Mouse (Mus musculus) hindbrain, embryonic 13.5 days (tissue): Measurements from ENCODE around the gene Vti1a. TPM values are rescaled to one million over a fixed set of nuclear protein-coding genes. Genes with fewer than 3 reads are reported as not detected.
A peak's percentile ranks its signal among the peaks of the same experiment; 100 is the strongest.

Experiments used
- ATAC-seq: fragments of 200-750 bp; cut with Nextera tagmentation; 2 replicates; pipeline ENCODE4 v1.8.0; 2017; ENCODE audit warnings: moderate TSS enrichment; ENCODE audit not compliant: low FRiP score
- H3K27ac ChIP-seq: fragments of 300-500 bp; sonication (generic); 2 replicates; pipeline ENCODE4 v1.5.1; 2015; ENCODE audit warnings: inconsistent platforms, mild to moderate bottlenecking, moderate library complexity
- H3K27me3 ChIP-seq: fragments of 300-500 bp; sonication (generic); 2 replicates; pipeline ENCODE4 v1.6.1; 2015; ENCODE audit warnings: mild to moderate bottlenecking, inconsistent platforms
- H3K36me3 ChIP-seq: fragments of 300-500 bp; sonication (generic); 2 replicates; pipeline ENCODE4 v1.6.1; 2015; ENCODE audit warnings: mild to moderate bottlenecking, inconsistent platforms
- H3K4me1 ChIP-seq: fragments of 300-500 bp; sonication (generic); replicated peaks from 2 replicates; pipeline ENCODE4 v1.6.1; 2015; ENCODE audit warnings: inconsistent platforms
- H3K4me2 ChIP-seq: fragments of 300-500 bp; sonication (generic); 2 replicates; pipeline ENCODE4 v1.6.1; 2015; ENCODE audit warnings: inconsistent platforms, mild to moderate bottlenecking, moderate library complexity
- H3K4me3 ChIP-seq: fragments of 300-500 bp; sonication (generic); 2 replicates; pipeline ENCODE4 v1.5.1; 2015; ENCODE audit warnings: mild to moderate bottlenecking, inconsistent platforms
- H3K9ac ChIP-seq: fragments of 300-500 bp; sonication (generic); 2 replicates; pipeline ENCODE4 v1.6.1; 2015; ENCODE audit warnings: mild to moderate bottlenecking, inconsistent platforms
- H3K9me3 ChIP-seq: fragments of 300-500 bp; sonication (generic); 2 replicates; pipeline ENCODE4 v1.6.1; 2016; ENCODE audit warnings: inconsistent platforms
- WGBS: fragments of 180-500 bp; shearing (Covaris S2); methylation state at CpG from one replicate; pipeline ENCODE4 v1.1.7; 2015; 5-methylcytosine and 5-hydroxymethylcytosine counted together
- polyA plus RNA-seq: library from polyadenylated mRNA; unstranded; fragments of >200 nt; fragmentation: Nextera tagmentation; extraction: Ambion mirVana; gene quantifications from 2 replicates; pipeline ENCODE4 v1.2.1, GENCODE M21; 2015

Gene Vti1a
- polyA plus RNA-seq, 1 experiment from 2014 or later, result 30.1 TPM

- Histone ChIP-seq H3K27ac (no peak overlapping the region), H3K9ac (no peak overlapping the region)
- 90% methylated on average over 3 of the region's 3 CpGs for WGBS
Measured at GRCm38 (mm10) chr19:55609806-55610205, 293.7 kb downstream of the Vti1a start.

GRCm38 (mm10) chr19:55615743-55616142 lies 299.6 kb downstream of the Vti1a start:
- Histone ChIP-seq H3K27me3 (peaks cover 27% of the 10 kb centered on the region; the same call in 1 of the 2 replicates), H3K4me2 (no peak overlapping the region), H3K4me1 (peaks cover 7% of the 10 kb centered on the region), H3K4me3 (no peak overlapping the region), H3K9me3 (no peaks in the 10 kb centered on the region), H3K36me3 (no peaks in the 10 kb centered on the region), H3K9ac (no peak overlapping the region), H3K27ac (no peak overlapping the region)
- ATAC-seq, result no peak
- WGBS, result 82% methylated on average over 5 of the region's 5 CpGs

More at GRCm38 (mm10) chr19:55609806-55610205, 293.7 kb downstream of the Vti1a start:
- H3K36me3 ChIP-seq, result no peaks in the 10 kb centered on the region
- H3K4me2 ChIP-seq, result no peak overlapping the region
- H3K4me3 ChIP-seq, result no peak overlapping the region
- no peaks in the 10 kb centered on the region; the same call in 1 of the 2 replicates for H3K4me1 ChIP-seq
- H3K9me3 ChIP-seq, result no peaks in the 10 kb centered on the region
- no peak for ATAC-seq
- H3K27me3 ChIP-seq, result peaks cover 19% of the 10 kb centered on the region; the same call in 1 of the 2 replicates

GRCm38 (mm10) chr19:55616276-55616675 lies 300.2 kb downstream of the Vti1a start:
- no peak for ATAC-seq
- peaks cover 13% of the 10 kb centered on the region for H3K4me1 ChIP-seq
- no peak overlapping the region for H3K4me2 ChIP-seq
- no peaks in the 10 kb centered on the region for H3K9me3 ChIP-seq
- peaks cover 32% of the 10 kb centered on the region for H3K27me3 ChIP-seq
- H3K9ac ChIP-seq, result no peak overlapping the region
- WGBS, result 90% methylated on average over 7 of the region's 7 CpGs
- no peaks in the 10 kb centered on the region for H3K36me3 ChIP-seq
- H3K4me3 ChIP-seq, result no peak overlapping the region
- no peak overlapping the region for H3K27ac ChIP-seq

- H3K27me3 ChIP-seq, result peaks cover 38% of the 10 kb centered on the region
- H3K9me3 ChIP-seq, result no peaks in the 10 kb centered on the region
- no peak overlapping the region for H3K27ac ChIP-seq
- no peak overlapping the region for H3K4me3 ChIP-seq
- peaks cover 19% of the 10 kb centered on the region for H3K4me1 ChIP-seq
- no peaks in the 10 kb centered on the region for H3K36me3 ChIP-seq
- 92% methylated on average over 8 of the region's 8 CpGs for WGBS
- no peak for ATAC-seq
- no peak overlapping the region for H3K4me2 ChIP-seq
- H3K9ac ChIP-seq, result no peak overlapping the region
Measured at GRCm38 (mm10) chr19:55616937-55617336, 300.8 kb downstream of the Vti1a start.

- whole genome bisulfite sequencing, result 94% methylated on average over 7 of the region's 7 CpGs
- H3K9me3 ChIP-seq, result no peaks in the 10 kb centered on the region
- peaks cover 39% of the 10 kb centered on the region for H3K27me3 ChIP-seq
- no peak overlapping the region for H3K4me3 ChIP-seq
- no peak overlapping the region for H3K4me2 ChIP-seq
- no peak for ATAC-seq
- H3K4me1 ChIP-seq, result peaks cover 35% of the 10 kb centered on the region
- no peak overlapping the region for H3K27ac ChIP-seq
- H3K9ac ChIP-seq, result no peak overlapping the region
- H3K36me3 ChIP-seq, result no peaks in the 10 kb centered on the region
Measured at GRCm38 (mm10) chr19:55618546-55618945, 302.5 kb downstream of the Vti1a start.

- no peaks in the 10 kb centered on the region for H3K9me3 ChIP-seq
- no peak overlapping the region for H3K9ac ChIP-seq
- no peak overlapping the region for H3K27ac ChIP-seq
- no peaks in the 10 kb centered on the region for H3K36me3 ChIP-seq
- H3K4me3 ChIP-seq, result no peak overlapping the region
- peaks cover 39% of the 10 kb centered on the region for H3K27me3 ChIP-seq
- no peak for ATAC-seq
- H3K4me2 ChIP-seq, result no peak overlapping the region
- 57% methylated on average over 14 of the region's 14 CpGs for WGBS
- H3K4me1 ChIP-seq, result peaks cover 43% of the 10 kb centered on the region
Measured at GRCm38 (mm10) chr19:55620411-55621008, 304.4 kb downstream of the Vti1a start.

- Histone ChIP-seq H3K27ac (no peak overlapping the region), H3K9ac (no peak overlapping the region), H3K9me3 (no peaks in the 10 kb centered on the region), H3K36me3 (no peaks in the 10 kb centered on the region), H3K4me3 (no peak overlapping the region), H3K4me1 (peaks cover 46% of the 10 kb centered on the region), H3K27me3 (peaks cover 40% of the 10 kb centered on the region), H3K4me2 (no peak overlapping the region)
- no peak for ATAC-seq
- WGBS, result 69% methylated on average over 12 of the region's 12 CpGs
Measured at GRCm38 (mm10) chr19:55621011-55621625, 305.0 kb downstream of the Vti1a start.

GRCm38 (mm10) chr19:55622821-55623220 lies 306.7 kb downstream of the Vti1a start:
- no peak for ATAC-seq
- Histone ChIP-seq H3K9ac (no peak overlapping the region), H3K9me3 (no peaks in the 10 kb centered on the region), H3K4me1 (peaks cover 58% of the 10 kb centered on the region), H3K36me3 (no peaks in the 10 kb centered on the region), H3K27me3 (peaks cover 33% of the 10 kb centered on the region), H3K4me2 (no peak overlapping the region), H3K27ac (no peak overlapping the region), H3K4me3 (no peak overlapping the region)
- WGBS, result 50% methylated on average over 18 of the region's 18 CpGs

GRCm38 (mm10) chr19:55623605-55624004 lies 307.5 kb downstream of the Vti1a start:
- peaks cover 38% of the 10 kb centered on the region for H3K27me3 ChIP-seq
- peaks cover 58% of the 10 kb centered on the region for H3K4me1 ChIP-seq
- H3K4me3 ChIP-seq, result no peak overlapping the region
- H3K36me3 ChIP-seq, result no peaks in the 10 kb centered on the region
- no peak overlapping the region for H3K27ac ChIP-seq
- WGBS, result 57% methylated on average over 13 of the region's 13 CpGs
- no peak overlapping the region for H3K4me2 ChIP-seq
- H3K9me3 ChIP-seq, result no peaks in the 10 kb centered on the region
- no peak overlapping the region for H3K9ac ChIP-seq
- ATAC-seq, result no peak

GRCm38 (mm10) chr19:55626483-55626882 lies 310.4 kb downstream of the Vti1a start:
- WGBS, result 47% methylated on average over 16 of the region's 16 CpGs
- Histone ChIP-seq H3K27ac (no peak overlapping the region), H3K36me3 (no peaks in the 10 kb centered on the region), H3K4me1 (peaks cover 43% of the 10 kb centered on the region), H3K9me3 (no peaks in the 10 kb centered on the region), H3K4me3 (no peak overlapping the region), H3K9ac (no peak overlapping the region; the same call in 1 of the 2 replicates), H3K27me3 (peaks cover 52% of the 10 kb centered on the region), H3K4me2 (peak overlapping the region; percentile 18; the same call in 1 of the 2 replicates)
- ATAC-seq, result no peak

GRCm38 (mm10) chr19:55626952-55627351 lies 310.9 kb downstream of the Vti1a start:
- H3K27ac ChIP-seq, result no peak overlapping the region
- H3K36me3 ChIP-seq, result no peaks in the 10 kb centered on the region
- 52% methylated on average over 12 of the region's 12 CpGs for WGBS
- H3K4me2 ChIP-seq, result peak overlapping the region; percentile 18; the same call in 1 of the 2 replicates
- peaks cover 39% of the 10 kb centered on the region for H3K4me1 ChIP-seq
- no peak overlapping the region for H3K4me3 ChIP-seq
- no peak for ATAC-seq
- H3K9ac ChIP-seq, result no peak overlapping the region; the same call in 1 of the 2 replicates
- H3K27me3 ChIP-seq, result peaks cover 51% of the 10 kb centered on the region
- H3K9me3 ChIP-seq, result no peaks in the 10 kb centered on the region

GRCm38 (mm10) chr19:55635488-55635887 lies 319.4 kb downstream of the Vti1a start:
- Histone ChIP-seq H3K27ac (no peak overlapping the region), H3K4me2 (no peak overlapping the region), H3K27me3 (peaks cover 61% of the 10 kb centered on the region), H3K4me1 (peaks cover 7% of the 10 kb centered on the region; the same call in 1 of the 2 replicates), H3K4me3 (no peak overlapping the region), H3K9me3 (no peaks in the 10 kb centered on the region), H3K36me3 (no peaks in the 10 kb centered on the region; the same call in 1 of the 2 replicates), H3K9ac (no peak overlapping the region)
- WGBS, result 31% methylated on average over 15 of the region's 15 CpGs
- ATAC-seq, result 0 out of 2 replicates have a peak, but pooled peaks have one; percentile 43

GRCm38 (mm10) chr19:55640251-55640650 lies 324.2 kb downstream of the Vti1a start:
- H3K9me3 ChIP-seq, result no peaks in the 10 kb centered on the region
- H3K27ac ChIP-seq, result no peak overlapping the region
- no peak overlapping the region for H3K9ac ChIP-seq
- peaks cover 54% of the 10 kb centered on the region for H3K27me3 ChIP-seq
- H3K4me2 ChIP-seq, result no peak overlapping the region
- no peak overlapping the region for H3K4me3 ChIP-seq
- no peaks in the 10 kb centered on the region; the same call in 1 of the 2 replicates for H3K36me3 ChIP-seq
- no peak for ATAC-seq
- H3K4me1 ChIP-seq, result peaks cover 16% of the 10 kb centered on the region
- 90% methylated on average over 6 of the region's 6 CpGs for WGBS
